Mouse (Mus musculus) ES-Bruce4 (cell line): ENCODE measurements around the gene Olfr878. TPM values are rescaled to one million over a fixed set of nuclear protein-coding genes. Genes with fewer than 3 reads are reported as not detected.
A peak's percentile ranks its signal among the peaks of the same experiment; 100 is the strongest.

ENCODE experiments used
- H3K27ac ChIP-seq: 2 replicates; pipeline ENCODE4 v1.5.1; 2012; ENCODE audit warnings: low read length, inconsistent platforms; ENCODE audit not compliant: insufficient read depth
- H3K27me3 ChIP-seq: 2 replicates; pipeline ENCODE4 v1.6.1; 2012; ENCODE audit warnings: mild to moderate bottlenecking, low read length, inconsistent platforms; ENCODE audit not compliant: control insufficient read depth, poor library complexity, insufficient read depth, severe bottlenecking
- H3K36me3 ChIP-seq: 2 replicates; pipeline ENCODE4 v1.6.1; 2012; ENCODE audit warnings: inconsistent platforms, mild to moderate bottlenecking, low read length, moderate library complexity; ENCODE audit not compliant: control insufficient read depth, poor library complexity, insufficient read depth, severe bottlenecking
- H3K4me1 ChIP-seq: one replicate; pipeline ENCODE4 v1.8.1; 2011; ENCODE audit warnings: low read length; ENCODE audit not compliant: control insufficient read depth, insufficient read depth
- H3K4me3 ChIP-seq: 2 replicates; pipeline ENCODE4 v1.5.1; 2011; ENCODE audit warnings: low read depth, mild to moderate bottlenecking, low read length
- H3K9ac ChIP-seq: 2 replicates; pipeline ENCODE4 v1.6.1; 2012; ENCODE audit warnings: low read depth, mild to moderate bottlenecking, inconsistent platforms; ENCODE audit not compliant: poor library complexity, severe bottlenecking
- H3K9me3 ChIP-seq: replicated peaks from 2 replicates; pipeline ENCODE4 v1.6.1; 2012; ENCODE audit warnings: mild to moderate bottlenecking, low read length, inconsistent platforms; ENCODE audit not compliant: control insufficient read depth, poor library complexity, insufficient read depth, severe bottlenecking
- CTCF ChIP-seq: IDR thresholded peaks from one replicate; pipeline ENCODE4 v1.8.1; 2011; ENCODE audit warnings: low read depth, low read length
- EP300 ChIP-seq: IDR thresholded peaks from 2 replicates; pipeline ENCODE4 v1.6.1; 2011; ENCODE audit warnings: low read depth, low read length; ENCODE audit not compliant: insufficient read depth
- POLR2A ChIP-seq: IDR thresholded peaks from one replicate; pipeline ENCODE4 v1.8.1; 2011; ENCODE audit warnings: low read length; ENCODE audit not compliant: insufficient read depth
- polyA plus RNA-seq: library from polyadenylated mRNA; stranded (reverse); fragments of >200 nt; gene quantifications from 2 replicates; pipeline ENCODE4 v1.2.4, GENCODE M21; 2011; ENCODE audit warnings: low read depth; ENCODE audit not compliant: missing spikeins, insufficient read depth, insufficient read length

The Olfr878 gene
- polyA plus RNA-seq, 1 experiment, result not detected

DNA sequence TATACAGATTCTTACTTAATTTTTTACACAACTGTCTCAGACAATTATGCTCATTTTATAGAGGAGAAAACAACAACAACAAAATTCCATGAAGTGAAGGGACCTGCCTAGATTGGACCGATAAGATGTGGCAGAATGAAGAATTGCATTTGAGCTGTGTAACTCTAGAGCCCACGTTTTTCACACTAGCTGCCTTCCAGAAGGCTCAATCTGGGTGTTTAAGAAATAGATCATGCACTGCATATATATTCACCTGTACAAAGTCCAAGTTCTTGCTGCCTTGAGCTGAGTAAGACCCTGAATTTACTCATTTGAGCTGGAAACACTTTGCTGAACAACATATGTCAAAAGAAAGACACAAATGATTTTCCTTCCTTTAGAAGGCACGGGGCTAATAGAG is 12.1 kb upstream of the Olfr878 start:
- H3K9me3 ChIP-seq, result no peaks in the 10 kb centered on the region
- H3K27me3 ChIP-seq, result no peaks in the 10 kb centered on the region
- no peak overlapping the region for H3K9ac ChIP-seq
- H3K4me1 ChIP-seq, result no peaks in the 10 kb centered on the region
- no peaks in the 10 kb centered on the region for H3K36me3 ChIP-seq
- no peak overlapping the region for H3K4me3 ChIP-seq
- no peak overlapping the region for H3K27ac ChIP-seq
- TF ChIP-seq POLR2A, result no peak
- no peak for TF ChIP-seq CTCF

DNA sequence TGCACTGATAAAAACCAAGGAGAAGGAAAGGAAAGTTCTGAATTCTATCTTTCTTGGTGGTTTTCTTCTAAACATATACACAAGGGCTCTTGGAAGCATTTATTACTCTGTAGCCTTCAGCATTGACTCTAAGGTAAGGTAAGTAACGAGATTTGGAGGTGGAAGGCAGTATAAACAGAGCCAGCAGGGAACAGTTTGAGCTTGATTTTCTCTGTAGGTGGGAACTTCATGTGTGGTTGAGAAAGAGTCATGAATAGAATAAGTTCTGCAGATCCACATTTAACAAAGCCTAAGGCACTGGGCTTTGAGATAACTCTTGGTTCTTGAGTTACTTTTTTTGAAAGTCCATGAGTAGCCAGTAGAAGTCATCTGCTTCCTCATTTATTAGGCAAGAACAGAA is 378 bp downstream of the Olfr878 start:
- Histone ChIP-seq H3K36me3 (no peaks in the 10 kb centered on the region), H3K27ac (no peak overlapping the region), H3K9me3 (no peaks in the 10 kb centered on the region), H3K4me3 (no peak overlapping the region), H3K27me3 (no peaks in the 10 kb centered on the region), H3K4me1 (no peaks in the 10 kb centered on the region), H3K9ac (no peak overlapping the region)
- TF ChIP-seq EP300, result no peak
- TF ChIP-seq POLR2A, result no peak
- TF ChIP-seq CTCF, result no peak

DNA sequence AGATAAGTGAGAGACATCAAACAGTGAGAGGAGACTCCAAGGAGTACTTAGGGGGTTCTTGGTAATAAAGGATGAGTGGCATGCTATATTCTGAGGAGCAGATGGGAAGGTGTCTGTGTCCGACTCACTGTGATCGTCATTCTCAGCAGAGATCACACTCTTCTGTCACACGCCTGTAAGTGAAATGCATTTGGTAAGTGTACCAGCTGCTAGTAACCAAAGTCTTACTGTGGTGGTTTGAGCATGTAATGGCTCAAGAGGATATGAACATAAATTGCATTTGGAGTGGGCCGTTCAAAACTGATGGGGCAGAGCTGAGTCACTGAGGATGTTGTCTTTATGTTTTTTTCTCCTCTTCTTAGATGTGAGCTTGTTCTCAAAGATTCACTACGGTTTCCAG is 6.6 kb downstream of the Olfr878 start:
- no peaks in the 10 kb centered on the region for H3K4me1 ChIP-seq
- no peaks in the 10 kb centered on the region for H3K27me3 ChIP-seq
- no peak overlapping the region for H3K4me3 ChIP-seq
- H3K36me3 ChIP-seq, result no peaks in the 10 kb centered on the region
- no peak overlapping the region for H3K9ac ChIP-seq
- no peak for TF ChIP-seq EP300
- no peak overlapping the region for H3K27ac ChIP-seq
- no peaks in the 10 kb centered on the region for H3K9me3 ChIP-seq

DNA sequence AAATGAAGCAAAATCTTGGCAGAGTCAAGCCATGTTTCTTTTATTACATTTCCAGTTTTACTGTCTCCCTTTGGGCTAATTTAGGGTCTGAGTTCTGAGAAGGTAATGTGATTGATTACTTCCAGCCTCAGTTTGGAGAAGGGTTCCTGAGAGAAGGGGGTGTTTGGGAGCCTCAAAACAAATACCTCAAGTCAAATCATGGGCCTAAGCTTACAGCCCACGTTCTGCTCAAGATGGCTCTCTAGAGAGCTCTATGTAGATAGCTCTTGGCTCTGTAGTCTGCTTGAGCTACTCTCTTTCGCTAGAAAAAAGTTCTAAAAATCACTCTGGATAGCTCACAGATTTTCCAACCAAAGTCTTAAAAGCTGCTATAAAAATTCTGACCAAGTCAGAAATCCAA is 7.8 kb downstream of the Olfr878 start:
- Histone ChIP-seq H3K4me1 (no peaks in the 10 kb centered on the region), H3K36me3 (no peaks in the 10 kb centered on the region), H3K4me3 (no peak overlapping the region), H3K9me3 (no peaks in the 10 kb centered on the region), H3K9ac (no peak overlapping the region), H3K27me3 (no peaks in the 10 kb centered on the region), H3K27ac (no peak overlapping the region)
- TF ChIP-seq CTCF (no peak), POLR2A (no peak), EP300 (no peak)

DNA sequence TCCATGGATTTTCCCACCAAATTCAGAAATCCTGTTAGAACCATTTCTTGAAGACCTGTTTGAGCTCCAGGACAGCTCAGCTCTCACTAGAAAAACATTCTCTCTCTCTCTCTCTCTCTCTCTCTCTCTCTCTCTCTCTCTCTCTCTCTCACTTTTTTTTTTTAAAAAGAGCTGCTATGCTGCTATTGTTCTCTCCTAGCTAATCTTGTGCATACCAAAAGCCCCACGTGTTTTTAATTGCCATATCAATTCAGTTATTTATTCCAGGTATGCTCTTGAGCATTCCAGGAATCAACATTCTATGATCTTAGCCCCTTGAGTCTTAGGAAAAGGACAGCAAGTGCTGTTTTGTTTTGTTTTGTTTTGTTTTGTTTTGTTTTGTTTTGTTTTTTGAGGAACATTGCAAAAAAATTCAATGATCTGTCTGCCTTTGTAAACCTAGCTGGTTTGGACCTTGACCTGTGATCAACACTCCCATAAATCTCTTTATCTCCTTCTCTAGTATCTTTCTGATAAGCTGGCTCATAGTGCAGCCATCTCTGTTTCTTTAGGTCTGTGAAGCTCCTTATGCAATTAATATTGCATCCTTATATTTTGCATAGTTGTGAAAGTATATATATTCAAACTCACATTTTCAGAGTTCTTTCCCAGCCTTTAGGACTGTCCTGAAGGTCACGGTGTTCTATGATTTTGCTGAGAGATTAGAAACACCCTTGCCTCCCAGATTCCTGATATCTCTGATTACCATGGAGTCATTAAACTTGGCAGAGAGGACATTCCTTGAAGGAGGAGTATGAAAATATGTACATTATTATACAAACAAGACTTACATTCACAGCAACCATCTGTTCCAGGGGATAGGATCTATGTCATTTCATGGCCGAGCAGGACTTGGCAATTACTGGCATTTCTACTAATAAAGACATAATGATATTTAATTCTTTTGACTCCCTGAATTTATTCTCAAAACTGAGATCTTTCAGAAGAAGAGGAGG is 8.7 kb downstream of the Olfr878 start:
- Histone ChIP-seq H3K27ac (no peak overlapping the region), H3K9ac (no peak overlapping the region), H3K9me3 (no peaks in the 10 kb centered on the region), H3K36me3 (no peaks in the 10 kb centered on the region), H3K27me3 (no peaks in the 10 kb centered on the region), H3K4me1 (no peaks in the 10 kb centered on the region), H3K4me3 (no peak overlapping the region)
- TF ChIP-seq POLR2A (no peak), EP300 (no peak), CTCF (no peak)

DNA sequence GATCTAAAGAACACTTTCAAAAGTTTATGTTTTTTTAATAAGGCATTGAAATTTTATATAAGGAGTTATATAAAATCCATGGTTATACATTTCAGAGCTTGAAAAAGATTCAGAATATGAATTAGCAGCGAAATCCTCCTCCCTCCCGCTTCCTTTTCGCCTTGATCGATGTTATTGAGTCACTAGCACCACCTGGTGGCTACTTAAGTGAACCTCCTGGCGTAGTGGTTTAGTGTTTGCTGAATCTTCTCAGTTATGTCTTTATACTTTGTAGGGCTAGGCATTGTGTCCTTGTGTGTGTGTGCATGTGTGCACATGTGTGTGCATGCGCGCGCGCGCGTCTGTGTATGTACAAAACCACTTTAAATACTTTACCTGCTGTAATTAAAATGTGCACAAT is 14.9 kb downstream of the Olfr878 start:
- Histone ChIP-seq H3K36me3 (no peaks in the 10 kb centered on the region), H3K9me3 (no peaks in the 10 kb centered on the region), H3K4me1 (no peaks in the 10 kb centered on the region), H3K27ac (no peak overlapping the region), H3K4me3 (no peak overlapping the region), H3K27me3 (no peaks in the 10 kb centered on the region), H3K9ac (no peak overlapping the region)
- no peak for TF ChIP-seq POLR2A
- TF ChIP-seq CTCF, result peak; percentile 38
- no peak for TF ChIP-seq EP300
